Mouse (Mus musculus): ENCODE results near the gene Olfr574. TPM values are rescaled to one million over a fixed set of nuclear protein-coding genes. Genes with fewer than 3 reads are reported as not detected.
A peak's percentile ranks its signal among the peaks of the same experiment; 100 is the strongest.

Olfr574 gene
- not detected in 2 replicates for polyA plus RNA-seq (2012; rRNA removed)

- no peak for DNase-seq (ENCODE audit: low read depth)
Measured at GRCm38 (mm10) chr7:102948167-102948566, at the start of gene Olfr574. Olfr574 (plus strand) TSS chr7:102948467.

- DNase-seq (ENCODE audit: low read depth): no peak
Measured at GRCm38 (mm10) chr7:102915261-102915660, 33.0 kb upstream of the Olfr574 start.

GRCm38 (mm10) chr7:102916405-102916804, 31.9 kb upstream of the Olfr574 start:
- no peak for DNase-seq (ENCODE audit: low read depth)

GRCm38 (mm10) chr7:102917032-102917875, 31.0 kb upstream of the Olfr574 start, which contains the start of gene Olfr571:
Olfr571 (minus strand) TSS chr7:102917536.
- DNase-seq (ENCODE audit: low read depth): no peak

GRCm38 (mm10) chr7:102919632-102920031, 28.6 kb upstream of the Olfr574 start:
- DNase-seq (ENCODE audit: low read depth): peak; percentile 2

- DNase-seq (ENCODE audit: low read depth): no peak
Measured at GRCm38 (mm10) chr7:102924109-102924508, 24.2 kb upstream of the Olfr574 start, which contains the start of gene Olfr572. Olfr572 (plus strand) TSS chr7:102924409.

- no peak for DNase-seq (ENCODE audit: low read depth)
Measured at GRCm38 (mm10) chr7:102927105-102927504, 21.2 kb upstream of the Olfr574 start.

- no peak for DNase-seq (ENCODE audit: low read depth)
Measured at GRCm38 (mm10) chr7:102942475-102942874, 5.8 kb upstream of the Olfr574 start, which contains the start of gene Olfr573-ps1. Olfr573-ps1 (minus strand) TSS chr7:102942575.

- DNase-seq (ENCODE audit: low read depth): no peak
Measured at GRCm38 (mm10) chr7:102943417-102943816, 4.8 kb upstream of the Olfr574 start.

- DNase-seq (ENCODE audit: low read depth): no peak
Measured at GRCm38 (mm10) chr7:102950732-102951131, 2.5 kb downstream of the Olfr574 start.

GRCm38 (mm10) chr7:102958137-102958536, 9.9 kb downstream of the Olfr574 start:
- no peak for DNase-seq (ENCODE audit: low read depth)

- no peak for DNase-seq (ENCODE audit: low read depth)
Measured at GRCm38 (mm10) chr7:102958593-102958992, 10.3 kb downstream of the Olfr574 start, which contains the start of gene Olfr575. Olfr575 (minus strand) TSS chr7:102958775.

GRCm38 (mm10) chr7:102962360-102962759, 14.1 kb downstream of the Olfr574 start, which contains the start of gene Olfr576:
Olfr576 (plus strand) TSS chr7:102962660.
- no peak for DNase-seq (ENCODE audit: low read depth)

- DNase-seq (ENCODE audit: low read depth): no peak
Measured at GRCm38 (mm10) chr7:102974399-102974798, 26.1 kb downstream of the Olfr574 start.

- no peak for DNase-seq (ENCODE audit: low read depth)
Measured at GRCm38 (mm10) chr7:102975843-102976242, 27.6 kb downstream of the Olfr574 start, which contains the start of gene Olfr577. Olfr577 (minus strand) TSS chr7:102975943.

GRCm38 (mm10) chr7:102989224-102989623, 41.0 kb downstream of the Olfr574 start, which contains the start of gene Olfr578:
Olfr578 (minus strand) TSS chr7:102989324.
- DNase-seq (ENCODE audit: low read depth): no peak

Other genes with a start within 250 kb of the Olfr574 start
- gene Olfr558, start 246.3 kb upstream of the Olfr574 start, polyA plus RNA-seq (2012; rRNA removed): 2.6 and 3.6 TPM in 2 replicates
- not detected in 2 replicates for gene Olfr33, start 229.4 kb upstream of the Olfr574 start, polyA plus RNA-seq (2012; rRNA removed)
- not detected in 2 replicates for gene Olfr559, start 221.0 kb upstream of the Olfr574 start, polyA plus RNA-seq (2012; rRNA removed)
- 0.14 TPM in 1 of 2 replicates, not detected in the other for gene Olfr560, start 189.1 kb upstream of the Olfr574 start, polyA plus RNA-seq (2012; rRNA removed)
- 3.7 and 4.9 TPM in 2 replicates for gene Olfr78, start 189.0 kb upstream of the Olfr574 start, polyA plus RNA-seq (2012; rRNA removed)
- gene Olfr561, start 177.2 kb upstream of the Olfr574 start, polyA plus RNA-seq (2012; rRNA removed): 0.09 TPM in 1 of 2 replicates, not detected in the other
- gene Olfr564, start 145.0 kb upstream of the Olfr574 start, polyA plus RNA-seq (2012; rRNA removed): not detected in 2 replicates
- gene Olfr566, start 89.7 kb upstream of the Olfr574 start, polyA plus RNA-seq (2012; rRNA removed): not detected in 2 replicates
- not detected in 2 replicates for gene Olfr568, start 71.3 kb upstream of the Olfr574 start, polyA plus RNA-seq (2012; rRNA removed)
- not detected in 2 replicates for gene Olfr569, start 57.6 kb upstream of the Olfr574 start, polyA plus RNA-seq (2012; rRNA removed)
- not detected in 2 replicates for gene Olfr570, start 53.9 kb upstream of the Olfr574 start, polyA plus RNA-seq (2012; rRNA removed)
- not detected in 2 replicates for gene Olfr571, start 30.9 kb upstream of the Olfr574 start, polyA plus RNA-seq (2012; rRNA removed)
- not detected in 2 replicates for gene Olfr572, start 24.1 kb upstream of the Olfr574 start, polyA plus RNA-seq (2012; rRNA removed)
- gene Olfr573-ps1, start 5.9 kb upstream of the Olfr574 start, polyA plus RNA-seq (2012; rRNA removed): not detected in 2 replicates
- not detected in 2 replicates for gene Olfr575, start 10.3 kb downstream of the Olfr574 start, polyA plus RNA-seq (2012; rRNA removed)
- gene Olfr576, start 14.2 kb downstream of the Olfr574 start, polyA plus RNA-seq (2012; rRNA removed): not detected in 2 replicates
- not detected in 2 replicates for gene Olfr577, start 27.5 kb downstream of the Olfr574 start, polyA plus RNA-seq (2012; rRNA removed)
- gene Olfr578, start 40.9 kb downstream of the Olfr574 start, polyA plus RNA-seq (2012; rRNA removed): not detected in 2 replicates
- gene Olfr582, start 89.6 kb downstream of the Olfr574 start, polyA plus RNA-seq (2012; rRNA removed): not detected in 2 replicates
- gene Olfr583, start 102.8 kb downstream of the Olfr574 start, polyA plus RNA-seq (2012; rRNA removed): not detected in 2 replicates
- gene Olfr584, start 133.4 kb downstream of the Olfr574 start, polyA plus RNA-seq (2012; rRNA removed): not detected in 2 replicates
- gene Olfr585, start 149.3 kb downstream of the Olfr574 start, polyA plus RNA-seq (2012; rRNA removed): not detected in 2 replicates
- gene Olfr586, start 177.2 kb downstream of the Olfr574 start, polyA plus RNA-seq (2012; rRNA removed): not detected in 2 replicates
- gene Olfr588-ps1, start 192.4 kb downstream of the Olfr574 start, polyA plus RNA-seq (2012; rRNA removed): not detected in 2 replicates
- gene Olfr589, start 207.9 kb downstream of the Olfr574 start, polyA plus RNA-seq (2012; rRNA removed): not detected in 2 replicates
- not detected in 2 replicates for gene Olfr591, start 229.9 kb downstream of the Olfr574 start, polyA plus RNA-seq (2012; rRNA removed)
- gene Olfr592, start 236.3 kb downstream of the Olfr574 start, polyA plus RNA-seq (2012; rRNA removed): not detected in 2 replicates